Mouse (Mus musculus) cerebellum, postnatal 4 days (tissue): ENCODE measurements around the gene Iqgap3.

Experiments
- DNase-seq, 2 experiments: peaks; one replicate each; pipeline ENCODE4 v3.0.0; 2022; ENCODE audit warnings: low spot score in 2 of 2, mixed read lengths in 1 of 2

Iqgap3 gene

DNA sequence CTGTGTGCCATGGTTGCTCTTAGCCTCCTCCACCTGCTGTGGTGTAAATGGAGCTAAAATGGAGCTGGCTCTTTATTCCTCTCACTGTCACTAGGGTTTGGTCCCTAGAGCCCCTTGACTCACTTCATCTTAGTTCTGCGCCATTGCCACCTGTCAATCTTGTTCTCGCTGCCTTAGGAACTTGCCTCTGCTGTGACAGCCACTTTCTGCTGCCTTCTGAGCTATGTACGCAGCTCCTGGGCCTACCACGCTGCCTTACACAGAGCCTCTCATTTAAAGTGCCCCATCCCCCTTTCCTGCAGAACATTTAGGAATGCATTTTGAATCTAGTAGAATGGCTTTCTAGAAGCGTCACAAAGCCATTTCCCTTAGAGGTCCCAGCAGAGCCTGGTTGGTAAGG lies 12.4 kb downstream of the Iqgap3 start:
- DNase-seq = no peak

DNA sequence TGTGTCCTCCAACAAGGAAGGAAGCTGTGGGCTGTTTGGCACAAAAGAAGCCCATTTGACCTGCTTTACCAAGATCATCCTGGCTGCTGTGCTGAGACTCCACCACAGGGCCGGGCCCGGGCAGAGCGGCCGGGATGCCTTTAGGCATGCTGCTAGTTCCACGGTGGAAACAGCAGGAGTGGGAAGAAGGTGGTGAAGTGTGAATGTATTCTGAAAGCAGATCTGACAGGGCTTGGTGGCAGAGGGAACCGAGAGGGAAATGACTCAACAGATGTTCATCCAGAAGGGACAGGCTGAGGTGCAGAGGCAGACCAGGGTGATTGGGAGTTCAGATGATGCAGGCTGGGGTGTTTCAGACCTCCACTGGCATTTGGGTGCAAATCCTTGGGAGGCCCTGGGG lies 15.9 kb downstream of the Iqgap3 start:
- DNase-seq = no peak

DNA sequence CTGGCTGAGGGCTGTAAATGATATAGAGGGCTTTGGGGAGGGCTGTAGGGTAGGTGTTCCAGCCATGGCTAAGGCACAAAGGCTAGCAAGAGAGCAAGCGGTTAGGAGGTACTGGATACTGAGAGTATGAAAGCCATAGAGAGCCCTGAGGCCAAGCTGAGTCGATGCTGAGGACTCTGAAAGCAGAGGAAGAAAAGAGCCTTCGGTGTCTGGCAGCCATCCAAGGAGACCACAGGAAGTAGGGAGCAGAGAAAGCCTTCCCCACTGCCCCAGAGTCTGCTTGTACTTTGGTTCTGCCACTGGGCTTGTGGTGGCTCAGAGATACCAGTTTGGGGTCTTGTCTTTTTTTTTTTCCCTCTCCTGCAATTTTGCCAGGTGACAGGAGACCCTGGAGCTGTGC lies 18.5 kb downstream of the Iqgap3 start:
- no peak for DNase-seq

DNA sequence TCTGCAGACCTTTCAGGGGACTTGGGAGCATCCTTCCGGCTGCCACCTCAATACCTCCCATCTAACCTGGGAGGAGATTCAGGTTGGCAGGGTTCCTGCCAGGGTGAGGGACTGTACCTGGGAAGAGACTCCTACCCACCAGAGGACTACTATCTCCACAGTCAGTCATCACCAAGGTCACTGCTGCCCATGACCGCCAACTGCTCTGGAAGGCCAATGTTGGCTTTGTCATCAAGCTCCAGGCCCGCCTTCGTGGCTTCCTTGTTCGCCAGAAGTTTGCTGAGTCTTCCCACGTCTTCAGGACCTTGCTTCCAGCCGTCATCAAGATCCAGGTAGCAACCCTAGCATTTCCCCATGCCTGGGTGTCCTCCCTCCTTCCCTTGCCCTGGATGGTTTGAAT lies 20.0 kb downstream of the Iqgap3 start:
- no peak for DNase-seq

DNA sequence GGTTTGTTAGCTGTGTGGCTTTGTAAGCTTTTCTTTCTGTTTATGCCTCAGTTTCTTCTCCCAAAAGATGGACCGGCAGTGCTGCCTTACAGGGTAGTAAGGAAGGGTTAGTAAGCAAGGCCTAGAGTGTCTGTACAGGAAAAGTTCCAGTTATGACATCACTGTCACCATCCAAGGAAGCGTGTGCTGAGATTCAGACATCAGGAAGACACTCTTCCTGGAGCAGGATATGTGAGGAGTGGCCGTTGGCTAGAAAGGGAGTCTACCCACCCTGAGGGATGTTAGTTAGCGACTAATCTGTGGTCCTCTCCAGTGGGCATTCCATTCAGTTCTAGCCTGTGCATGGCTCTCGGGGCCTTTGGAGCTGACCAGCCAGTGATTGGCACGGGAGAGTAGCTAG lies 20.4 kb downstream of the Iqgap3 start:
- DNase-seq = no peak

DNA sequence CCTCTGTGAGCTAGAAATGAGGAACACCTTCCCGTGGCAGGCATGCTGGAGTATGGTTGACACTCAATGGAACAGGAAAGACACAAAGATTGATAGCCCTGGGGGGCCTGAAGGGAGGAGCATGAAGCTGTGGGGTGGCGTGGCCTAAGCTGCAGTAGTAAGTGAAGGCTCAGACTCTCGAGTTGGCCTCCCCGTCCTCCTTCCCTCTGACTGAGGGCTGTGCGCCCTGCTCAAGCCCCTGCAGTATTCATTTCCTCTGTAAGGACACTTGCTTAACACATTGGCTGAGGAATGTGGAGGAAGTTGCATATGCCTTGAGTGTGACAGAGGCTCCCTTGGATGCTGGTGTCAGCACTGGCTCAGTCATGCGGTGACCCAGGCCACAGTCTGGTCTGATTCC lies 20.8 kb downstream of the Iqgap3 start:
- no peak for DNase-seq

DNA sequence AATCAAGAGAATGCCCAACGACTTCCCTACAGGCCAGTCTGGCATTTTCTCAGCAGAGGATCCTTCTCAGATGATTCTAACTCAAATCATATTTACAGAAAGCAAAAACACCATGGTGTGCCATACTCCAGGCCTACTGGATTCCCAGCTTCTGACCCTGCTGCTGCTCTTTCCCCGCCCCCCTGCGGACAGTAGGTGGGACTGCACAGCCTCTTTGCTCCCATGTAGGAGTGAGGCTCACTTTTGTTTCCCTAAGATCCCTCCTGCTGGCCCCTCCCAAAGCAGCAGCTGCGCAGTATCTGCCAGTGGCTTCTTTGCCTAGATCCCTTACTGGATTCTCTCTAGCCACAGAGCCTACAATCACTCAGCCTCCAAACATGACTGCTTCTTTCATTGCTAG lies 24.4 kb downstream of the Iqgap3 start:
- no peak for DNase-seq

DNA sequence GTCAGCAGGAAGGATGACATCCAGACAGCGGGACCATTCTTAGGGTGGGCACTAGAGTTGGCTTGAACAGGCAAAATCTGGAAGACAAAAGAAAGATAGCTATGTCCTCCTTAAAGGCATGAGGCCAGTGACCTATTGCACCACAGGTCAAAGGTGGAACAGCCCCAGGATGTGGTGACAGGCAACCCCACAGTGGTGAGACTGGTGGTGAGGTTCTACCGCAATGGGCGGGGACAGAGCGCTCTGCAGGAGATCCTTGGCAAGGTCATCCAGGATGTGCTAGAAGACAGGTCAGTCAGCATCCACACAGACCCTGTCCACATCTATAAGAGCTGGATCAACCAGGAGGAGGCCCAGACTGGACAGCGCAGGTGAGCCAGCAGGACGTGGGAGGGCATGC lies 27.4 kb downstream of the Iqgap3 start:
- DNase-seq = no peak

DNA sequence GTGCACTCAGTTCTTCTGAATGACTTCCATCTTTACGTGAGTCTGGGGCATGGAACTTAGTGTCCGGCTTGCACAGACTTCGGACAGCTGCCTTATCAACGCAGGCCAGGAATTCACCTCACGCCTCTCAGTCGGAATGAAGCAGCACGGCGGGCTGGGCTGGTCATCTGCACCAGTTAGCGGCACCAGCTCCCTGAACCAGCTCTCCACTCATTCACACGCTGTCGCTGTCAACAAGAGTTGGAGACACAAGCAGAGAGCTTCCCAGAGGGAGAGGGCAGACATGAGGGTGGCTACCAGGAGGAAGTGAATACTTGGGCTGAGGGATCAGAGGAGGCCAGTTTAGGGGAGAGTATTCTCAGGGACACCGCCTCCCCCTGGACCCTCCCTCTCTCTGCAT lies 32.6 kb downstream of the Iqgap3 start:
- no peak for DNase-seq

DNA sequence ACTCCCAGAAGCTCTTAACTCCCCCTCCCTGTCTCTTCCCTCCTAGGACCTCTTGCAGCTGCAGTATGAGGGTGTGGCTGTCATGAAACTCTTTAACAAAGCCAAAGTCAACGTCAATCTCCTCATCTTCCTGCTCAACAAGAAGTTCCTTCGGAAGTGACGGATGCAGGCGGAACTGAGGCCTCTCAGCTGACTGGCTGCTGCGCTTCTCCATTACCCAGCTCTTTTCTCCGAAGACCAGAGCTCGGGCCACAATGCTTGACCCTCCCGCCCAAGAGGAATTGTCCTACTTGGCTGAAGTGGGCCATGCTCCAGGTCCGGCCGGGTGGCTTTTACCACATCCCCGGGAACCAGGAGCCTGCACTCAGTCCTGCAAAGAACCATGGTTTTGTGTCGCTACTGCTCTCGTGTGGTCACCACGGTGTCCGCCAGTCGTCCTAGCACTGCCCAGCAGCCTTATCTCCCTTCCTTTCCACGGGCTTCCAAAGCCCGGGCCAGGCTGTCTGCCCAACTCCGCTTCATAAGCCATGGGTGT lies 38.4 kb downstream of the Iqgap3 start:
- no peak for DNase-seq

DNA sequence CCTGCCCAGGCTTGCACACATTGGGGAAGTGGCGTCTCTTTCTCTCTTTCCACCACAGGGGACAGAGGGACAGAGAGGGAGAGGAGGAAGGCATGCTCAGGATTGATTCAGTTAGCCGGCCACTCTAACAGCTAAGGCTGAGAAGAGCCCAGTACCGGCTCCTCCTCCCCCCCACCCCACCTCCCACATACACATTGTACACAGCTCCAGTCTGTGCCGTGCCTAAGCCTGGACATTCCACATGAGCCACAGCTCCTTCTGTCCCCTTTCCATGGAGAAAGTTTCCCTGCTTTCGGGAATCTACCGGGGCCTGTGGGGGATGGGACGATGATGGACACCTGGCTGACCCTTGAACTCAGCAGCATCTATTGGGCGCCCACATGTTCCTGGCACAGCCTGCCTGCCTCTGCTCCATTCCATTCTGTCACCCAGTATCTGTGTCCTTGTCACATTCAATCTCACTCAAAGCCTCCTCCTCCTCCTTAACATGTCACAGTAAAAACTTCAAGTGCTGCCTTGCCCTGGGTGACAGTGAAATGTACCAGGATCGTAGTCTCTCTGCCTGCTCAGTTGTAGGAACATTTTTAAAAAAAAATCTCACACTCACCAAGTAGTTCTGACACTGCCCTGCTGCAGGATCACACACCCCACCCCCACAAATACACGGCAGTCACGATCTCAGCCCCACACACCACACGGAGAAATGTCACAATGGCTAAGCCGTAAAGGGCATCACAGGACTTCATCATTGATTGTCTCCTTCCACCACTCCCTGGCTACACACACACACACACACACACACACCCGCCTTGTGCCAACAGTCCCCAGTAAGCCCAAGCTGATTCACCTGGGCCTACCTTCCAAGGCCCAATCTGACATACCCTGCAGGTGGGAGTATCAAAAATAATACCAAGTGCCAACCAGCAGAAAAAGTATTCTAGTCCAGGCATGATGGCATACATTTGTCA lies 39.7 kb downstream of the Iqgap3 start:
- DNase-seq = no peak

DNA sequence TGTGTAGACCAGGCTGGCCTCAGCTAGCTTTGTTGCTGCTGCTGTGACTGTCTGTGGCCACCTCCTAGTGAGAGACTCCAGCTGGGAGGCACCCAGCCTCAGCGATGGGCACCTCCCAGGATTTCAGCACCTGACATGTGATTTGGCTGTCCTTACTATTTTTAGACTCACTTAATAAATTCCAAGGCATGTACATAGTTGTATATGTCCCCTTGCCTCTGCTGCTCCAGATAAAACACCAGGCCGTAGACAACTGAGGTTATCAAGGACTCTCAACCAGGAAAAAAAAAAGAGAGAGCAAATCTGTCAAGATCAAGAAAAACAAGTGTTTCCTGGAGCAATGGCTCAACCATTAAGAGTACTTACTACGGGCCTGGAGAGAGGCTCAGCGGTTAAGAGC lies 43.4 kb downstream of the Iqgap3 start:
- DNase-seq = no peak

DNA sequence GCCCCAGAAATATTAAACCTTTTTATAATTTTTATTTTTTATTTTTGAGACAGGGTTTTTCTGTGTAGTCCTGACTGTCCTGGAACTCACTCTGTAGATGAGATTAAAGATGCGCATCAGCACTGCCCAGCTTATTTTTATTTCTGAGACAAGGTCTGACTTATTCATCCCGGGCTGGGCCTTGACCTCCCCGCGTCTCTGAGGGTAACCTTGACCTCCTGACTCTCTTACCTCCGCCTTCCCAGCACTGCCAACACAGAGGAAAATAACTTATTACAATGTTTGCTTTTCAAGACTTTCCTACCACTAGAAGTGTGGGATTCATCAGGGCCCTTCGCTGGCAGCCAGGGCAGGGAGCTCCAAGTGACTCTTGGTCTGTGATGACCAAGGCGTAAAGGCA lies 44.4 kb downstream of the Iqgap3 start:
- DNase-seq = no peak

DNA sequence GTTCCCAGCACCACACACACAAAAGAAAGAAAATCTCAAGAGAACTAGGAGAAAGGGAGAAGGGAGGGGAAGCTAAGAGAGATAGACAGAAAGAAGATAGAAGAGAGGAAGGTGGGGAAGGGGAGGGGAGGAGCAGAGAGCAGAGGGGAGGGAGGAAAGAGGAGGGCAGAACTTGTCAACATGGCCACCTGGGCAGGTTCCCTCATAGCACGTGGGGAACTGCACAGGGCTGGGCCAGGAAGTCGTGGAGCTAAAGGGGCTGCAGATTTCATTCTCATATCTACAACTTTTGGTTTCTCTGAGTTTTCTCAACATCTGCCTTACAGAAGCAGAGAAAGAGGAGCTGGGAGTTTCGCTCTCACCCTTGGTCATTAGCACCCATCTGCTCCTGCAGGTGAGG lies 45.9 kb downstream of the Iqgap3 start:
- no peak for DNase-seq

DNA sequence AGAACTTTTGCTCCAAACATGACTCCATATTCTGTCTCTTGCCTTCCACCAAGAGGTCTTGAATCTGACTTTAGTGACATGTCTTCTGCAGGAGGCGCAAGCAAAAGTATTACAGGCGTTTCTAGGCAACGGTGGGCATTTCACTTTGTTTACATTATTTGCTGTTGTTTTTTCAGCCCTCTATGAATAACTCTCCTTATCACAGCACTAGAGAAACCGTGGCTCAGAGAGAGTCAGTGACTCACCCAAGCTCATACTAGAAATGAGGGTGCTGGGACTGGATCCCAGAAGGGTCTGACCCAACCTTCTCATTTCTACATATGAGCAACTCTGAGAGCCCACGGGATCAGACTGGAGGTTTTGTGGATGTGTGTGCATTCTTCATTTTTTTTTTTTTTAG lies 46.3 kb downstream of the Iqgap3 start:
- DNase-seq = no peak

DNA sequence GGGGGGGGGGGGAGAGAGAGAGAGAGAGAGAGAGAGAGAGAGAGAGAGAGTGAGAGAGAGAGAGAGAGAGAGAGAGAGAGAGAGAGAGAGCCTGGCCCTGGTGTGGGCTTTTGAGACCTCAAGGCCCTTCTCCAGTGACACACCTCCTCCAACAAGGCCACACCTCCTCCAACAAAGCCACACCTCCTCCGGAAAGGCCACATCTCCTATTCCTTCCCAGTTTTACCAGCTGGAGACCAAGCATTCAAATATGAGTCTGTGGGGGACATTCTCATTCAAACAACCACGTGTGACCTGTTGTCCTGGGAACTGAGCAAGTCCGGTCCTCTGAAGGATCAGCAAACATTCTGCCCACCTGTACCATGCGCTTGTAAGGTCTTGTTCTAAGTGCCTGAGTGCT lies 47.2 kb downstream of the Iqgap3 start:
- no peak for DNase-seq

DNA sequence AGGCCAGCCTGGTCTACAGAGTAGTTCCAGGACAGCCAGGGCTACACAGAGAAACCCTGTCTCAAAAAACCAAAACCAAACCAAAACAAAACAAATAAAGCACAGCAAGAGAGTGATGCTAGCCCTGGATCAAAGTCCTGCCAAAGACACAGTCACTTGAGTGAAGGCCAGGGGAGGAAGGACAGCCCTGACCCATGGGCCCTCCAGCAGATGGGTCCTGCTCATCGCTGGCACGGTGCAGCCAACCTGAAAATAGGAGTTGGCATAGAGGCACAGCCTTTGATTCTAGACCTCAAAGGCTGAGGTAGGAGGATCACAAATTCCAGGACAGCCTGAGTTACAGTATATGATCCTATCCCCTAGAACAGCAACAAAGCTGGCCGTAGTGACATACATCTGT lies 49.3 kb downstream of the Iqgap3 start:
- no peak for DNase-seq

DNA sequence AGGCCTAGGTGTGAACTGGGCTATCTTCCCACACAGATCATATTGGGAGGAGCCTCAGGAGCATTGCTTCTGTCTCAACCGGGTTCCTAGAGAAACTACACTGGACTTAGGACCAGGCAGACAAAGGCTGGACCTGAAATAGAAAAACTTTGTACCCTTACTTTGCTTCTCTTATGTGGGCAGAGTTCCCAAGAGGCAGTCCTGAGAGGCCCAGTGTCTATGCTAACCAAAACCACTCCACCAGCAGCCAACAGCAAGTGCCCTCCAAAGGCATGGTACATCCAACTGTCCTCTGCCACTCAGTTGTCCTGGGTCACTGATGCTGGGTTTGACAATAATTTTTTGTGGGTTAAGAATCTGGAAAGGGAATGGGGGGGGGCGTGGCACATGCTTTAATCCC lies 50.7 kb downstream of the Iqgap3 start:
- no peak for DNase-seq

DNA sequence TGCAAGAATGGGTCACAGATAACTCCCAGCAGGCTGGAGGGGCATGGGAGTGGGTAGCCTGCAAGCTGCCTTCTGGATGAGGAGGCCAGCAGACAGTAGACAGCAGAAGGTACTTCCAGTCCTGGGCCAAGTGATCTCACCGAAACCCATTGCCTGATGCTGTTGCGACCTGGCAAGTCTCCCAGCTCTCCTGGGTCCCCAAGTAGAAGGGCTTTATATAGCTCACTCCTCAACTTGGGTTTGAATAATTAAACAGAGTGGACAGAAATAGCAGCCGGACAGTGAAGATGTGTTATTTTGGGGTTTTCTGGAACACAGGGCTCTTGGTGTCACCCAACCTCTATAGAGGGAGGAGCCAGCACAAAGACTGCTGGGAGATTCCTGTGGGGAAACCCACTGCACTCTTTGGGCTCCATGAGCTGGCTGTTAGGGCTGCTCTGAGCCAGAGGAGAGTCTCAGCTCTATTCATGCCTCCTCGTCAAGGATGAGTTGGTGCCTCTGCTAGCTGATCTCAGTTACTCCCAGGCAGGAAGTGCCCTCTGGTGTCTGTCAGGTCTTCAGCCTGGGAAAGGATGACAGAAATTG lies 51.5 kb downstream of the Iqgap3 start:
- peak in 1 of 2 experiments; percentile 74 for DNase-seq

DNA sequence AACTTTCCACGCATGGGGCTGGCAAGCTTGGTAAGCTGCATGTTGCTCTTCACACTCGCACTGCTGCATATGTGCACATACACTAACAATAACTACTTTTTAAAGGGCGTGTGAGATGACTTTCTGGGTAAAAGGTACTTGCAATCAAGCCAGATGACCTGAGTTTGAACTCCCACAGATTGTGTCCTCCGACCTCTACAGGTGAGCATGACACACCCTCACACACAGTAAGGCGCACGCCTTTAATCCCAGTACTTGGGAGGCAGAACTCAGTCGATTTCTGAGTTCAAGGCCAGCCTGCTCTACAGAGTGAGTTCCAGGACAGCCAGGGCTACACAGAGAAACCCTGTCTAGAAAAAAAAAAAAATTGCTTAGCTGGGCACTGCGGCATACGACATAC lies 54.6 kb downstream of the Iqgap3 start:
- no peak for DNase-seq

DNA sequence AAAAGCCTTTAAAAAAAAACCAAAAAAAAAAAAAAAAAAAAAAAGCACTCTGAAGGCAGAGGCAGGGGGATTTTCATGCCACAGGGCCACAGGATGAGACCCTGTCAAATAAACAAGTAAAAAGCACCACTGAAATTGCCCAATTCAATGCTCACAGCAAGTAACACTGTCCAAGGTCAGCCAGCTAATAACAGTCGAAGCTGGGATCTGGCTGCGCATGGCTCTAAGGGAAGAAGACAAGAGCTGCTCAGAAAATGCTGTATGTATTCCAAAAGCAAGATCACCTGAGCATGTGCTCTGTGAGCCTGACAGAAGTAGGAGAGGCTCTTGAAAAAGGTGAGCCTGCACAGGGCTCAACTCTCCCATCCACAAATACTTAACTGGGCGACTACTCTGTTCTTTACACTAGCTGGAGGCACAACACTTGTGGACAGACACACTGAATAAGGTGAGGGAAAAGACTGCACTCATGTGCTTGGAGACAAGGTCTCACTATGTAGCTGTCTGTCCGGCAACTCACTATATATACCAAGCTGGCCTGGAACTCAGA lies 55.2 kb downstream of the Iqgap3 start:
- no peak for DNase-seq

DNA sequence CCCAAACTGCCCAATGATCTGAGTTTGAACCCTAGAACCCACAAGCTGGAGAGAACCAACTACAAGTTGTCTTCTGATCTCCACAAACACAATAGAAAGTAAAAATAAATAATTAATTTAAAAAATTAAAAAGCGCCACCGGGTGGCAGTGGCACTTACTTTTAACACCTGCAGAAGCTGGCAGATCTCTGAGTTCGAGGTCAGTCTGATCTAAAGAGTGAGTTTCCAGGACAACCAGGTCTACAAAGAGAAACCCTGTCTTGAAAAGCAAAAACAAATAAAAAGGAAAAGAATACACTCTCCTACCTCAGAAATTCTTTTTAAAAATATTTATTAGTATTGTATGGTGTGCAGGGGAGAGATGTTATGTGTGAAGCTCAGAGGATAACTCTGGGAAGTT lies 56.0 kb downstream of the Iqgap3 start:
- DNase-seq = no peak
